Mouse (Mus musculus): Measurements from ENCODE around the gene Dpagt1. TPM values are rescaled to one million over a fixed set of nuclear protein-coding genes. Genes with fewer than 3 reads are reported as not detected.

Dpagt1 gene
- polyA plus RNA-seq, 1 experiment from 2014 or later = 60.6 TPM

- ATAC-seq (replicated peaks; ENCODE audit: insufficient number of reproducible peaks, low FRiP score, low TSS enrichment, low read depth) (peak; percentile 94), DNase-seq (ENCODE audit: low spot score) (peak; percentile 99)
- Histone ChIP-seq H3K4me3 (ENCODE audit: low read depth, low read length) (peak within 1 kb of the TSS; percentile 93), H3K27ac (replicated peaks; ENCODE audit: low read depth, low read length) (peak within 1 kb of the TSS; percentile 62), H3K27me3 (ENCODE audit: control insufficient read depth, insufficient read depth, low read length) (no peaks in the 10 kb centered on the region), H3K9ac (replicated peaks; ENCODE audit: low read length) (peak within 1 kb of the TSS; percentile 95), H3K4me2 (ENCODE audit: low read depth, low read length) (peak within 1 kb of the TSS; percentile 90), H3K36me3 (replicated peaks; ENCODE audit: control insufficient read depth, insufficient read depth, low read depth, low read length) (peaks cover 16% of the 10 kb centered on the region), H3K9me3 (replicated peaks; ENCODE audit: control insufficient read depth, low read length) (no peaks in the 10 kb centered on the region), H3K4me1 (ENCODE audit: control insufficient read depth, insufficient read depth, low read length) (peaks cover 6% of the 10 kb centered on the region)
- under 1% methylated on average over 83 of the region's 83 CpGs for WGBS
These were observed 53.4 kb downstream of the Dpagt1 start, which contains the start of gene Hyou1 for GRCm38 (mm10) chr9:44379054-44379834. Hyou1 (plus strand) TSS chr9:44379490.

GRCm38 (mm10) chr9:44379862-44380261, 54.0 kb downstream of the Dpagt1 start:
- no peak for DNase-seq (ENCODE audit: low spot score)
- 7% methylated on average over 15 of the region's 15 CpGs for WGBS
- peak overlapping the region; percentile 93 for H3K4me3 ChIP-seq (ENCODE audit: low read depth, low read length)
- peak overlapping the region; percentile 90 for H3K4me2 ChIP-seq (ENCODE audit: low read depth, low read length)
- H3K9ac ChIP-seq (replicated peaks; ENCODE audit: low read length) = peak overlapping the region; percentile 95
- no peaks in the 10 kb centered on the region for H3K27me3 ChIP-seq (ENCODE audit: control insufficient read depth, insufficient read depth, low read length)
- no peaks in the 10 kb centered on the region for H3K9me3 ChIP-seq (replicated peaks; ENCODE audit: control insufficient read depth, low read length)
- H3K27ac ChIP-seq (replicated peaks; ENCODE audit: low read depth, low read length) = peak overlapping the region; percentile 62
- peaks cover 6% of the 10 kb centered on the region for H3K4me1 ChIP-seq (ENCODE audit: control insufficient read depth, insufficient read depth, low read length)
- peak; percentile 51 for ATAC-seq (replicated peaks; ENCODE audit: insufficient number of reproducible peaks, low FRiP score, low TSS enrichment, low read depth)
- peaks cover 18% of the 10 kb centered on the region for H3K36me3 ChIP-seq (replicated peaks; ENCODE audit: control insufficient read depth, insufficient read depth, low read depth, low read length)

Small RNA genes within 50 kb of the gene (microRNA-seq; reads per million reads assigned to microRNA genes)
- gene Gm44335 (ENCODE audit: borderline number of aligned reads) = not detected

Other genes with a start within 250 kb of the Dpagt1 start
- 0.17 and 0.32 TPM in 2 replicates for gene Mfrp, start 224.3 kb upstream of the Dpagt1 start, polyA plus RNA-seq (2014; fragmentation: Nextera tagmentation; extraction: Ambion mirVana)
- 0.53 and 0.56 TPM in 2 replicates for gene C1qtnf5, start 218.8 kb upstream of the Dpagt1 start, polyA plus RNA-seq (2014; fragmentation: Nextera tagmentation; extraction: Ambion mirVana)
- gene Gm49380, start 212.5 kb upstream of the Dpagt1 start, polyA plus RNA-seq (2014; fragmentation: Nextera tagmentation; extraction: Ambion mirVana) = 0.08 TPM in 1 of 2 replicates, not detected in the other
- 59.5 and 65.9 TPM in 2 replicates for gene Rnf26, start 212.5 kb upstream of the Dpagt1 start, polyA plus RNA-seq (2014; fragmentation: Nextera tagmentation; extraction: Ambion mirVana)
- 18.3 and 20.1 TPM in 2 replicates for gene Mcam, start 191.6 kb upstream of the Dpagt1 start, polyA plus RNA-seq (2014; fragmentation: Nextera tagmentation; extraction: Ambion mirVana)
- gene Cbl, start 92.0 kb upstream of the Dpagt1 start, polyA plus RNA-seq (2014; fragmentation: Nextera tagmentation; extraction: Ambion mirVana) = 16.4 and 17.4 TPM in 2 replicates
- not detected in 2 replicates for gene Ccdc153, start 85.3 kb upstream of the Dpagt1 start, polyA plus RNA-seq (2014; fragmentation: Nextera tagmentation; extraction: Ambion mirVana)
- not detected in 2 replicates for gene Pdzd3, start 74.5 kb upstream of the Dpagt1 start, polyA plus RNA-seq (2014; fragmentation: Nextera tagmentation; extraction: Ambion mirVana)
- gene Nlrx1, start 57.4 kb upstream of the Dpagt1 start, polyA plus RNA-seq (2014; fragmentation: Nextera tagmentation; extraction: Ambion mirVana) = 2.6 TPM in 2 replicates
- gene Abcg4, start 37.4 kb upstream of the Dpagt1 start, polyA plus RNA-seq (2014; fragmentation: Nextera tagmentation; extraction: Ambion mirVana) = 1.6 and 2.0 TPM in 2 replicates
- 17.2 and 19.6 TPM in 2 replicates for gene Hinfp, start 20.3 kb upstream of the Dpagt1 start, polyA plus RNA-seq (2014; fragmentation: Nextera tagmentation; extraction: Ambion mirVana)
- gene C2cd2l, start 5.7 kb upstream of the Dpagt1 start, polyA plus RNA-seq (2014; fragmentation: Nextera tagmentation; extraction: Ambion mirVana) = 5.8 and 7.5 TPM in 2 replicates
- 412 and 427 TPM in 2 replicates for gene H2afx, start 8.7 kb downstream of the Dpagt1 start, polyA plus RNA-seq (2014; fragmentation: Nextera tagmentation; extraction: Ambion mirVana)
- gene Hmbs, start 18.2 kb downstream of the Dpagt1 start, polyA plus RNA-seq (2014; fragmentation: Nextera tagmentation; extraction: Ambion mirVana) = 152 and 161 TPM in 2 replicates
- gene Vps11, start 35.7 kb downstream of the Dpagt1 start, polyA plus RNA-seq (2014; fragmentation: Nextera tagmentation; extraction: Ambion mirVana) = 27.3 and 27.6 TPM in 2 replicates
- gene Hyou1, start 53.5 kb downstream of the Dpagt1 start, polyA plus RNA-seq (2014; fragmentation: Nextera tagmentation; extraction: Ambion mirVana) = 29.2 and 31.3 TPM in 2 replicates
- 10.8 and 15.5 TPM in 2 replicates for gene Slc37a4, start 70.8 kb downstream of the Dpagt1 start, polyA plus RNA-seq (2014; fragmentation: Nextera tagmentation; extraction: Ambion mirVana)
- gene Rps25, start 81.1 kb downstream of the Dpagt1 start, polyA plus RNA-seq (2014; fragmentation: Nextera tagmentation; extraction: Ambion mirVana) = 2,044 and 2,103 TPM in 2 replicates
- gene Trappc4, start 81.6 kb downstream of the Dpagt1 start, polyA plus RNA-seq (2014; fragmentation: Nextera tagmentation; extraction: Ambion mirVana) = 166 and 175 TPM in 2 replicates
- gene Ccdc84, start 92.5 kb downstream of the Dpagt1 start, polyA plus RNA-seq (2014; fragmentation: Nextera tagmentation; extraction: Ambion mirVana) = 20.3 and 27.6 TPM in 2 replicates
- not detected in 2 replicates for gene Foxr1, start 115.1 kb downstream of the Dpagt1 start, polyA plus RNA-seq (2014; fragmentation: Nextera tagmentation; extraction: Ambion mirVana)
- 0.59 and 1.3 TPM in 2 replicates for gene Upk2, start 129.0 kb downstream of the Dpagt1 start, polyA plus RNA-seq (2014; fragmentation: Nextera tagmentation; extraction: Ambion mirVana)
- 10.3 and 11.8 TPM in 2 replicates for gene Bcl9l, start 156.8 kb downstream of the Dpagt1 start, polyA plus RNA-seq (2014; fragmentation: Nextera tagmentation; extraction: Ambion mirVana)
- 0.13 and 0.31 TPM in 2 replicates for gene Cxcr5, start 235.9 kb downstream of the Dpagt1 start, polyA plus RNA-seq (2014; fragmentation: Nextera tagmentation; extraction: Ambion mirVana)

All from embryonic facial prominence, embryonic 11.5 days (tissue).